Mouse (Mus musculus) spleen, adult 2 months (tissue): Measurements from ENCODE around the gene Galnt12.

Experiments
- CTCF ChIP-seq: fragments of 200-500 bp; IDR thresholded peaks from 2 replicates; pipeline ENCODE4 v1.5.1; 2011; ENCODE audit warnings: mild to moderate bottlenecking, inconsistent platforms; ENCODE audit not compliant: insufficient read depth, insufficient read length, insufficient replicate concordance; ENCODE audit errors: extremely low read depth
- POLR2A ChIP-seq: fragments of 200-500 bp; IDR thresholded peaks from 2 replicates; pipeline ENCODE4 v1.6.1; 2011; ENCODE audit warnings: low read depth, low read length, inconsistent platforms

GRCm38 (mm10) chr4:47083824-47084223 is 7.9 kb upstream of the Galnt12 start:
- TF ChIP-seq CTCF (no peak), POLR2A (no peak)
